Mouse (Mus musculus) liver, adult 2 months (tissue): ENCODE measurements around the gene Cpsf2.

Source experiments
- CTCF ChIP-seq: fragments of 200-500 bp; IDR thresholded peaks from 2 replicates; pipeline ENCODE4 v1.5.1; 2011; ENCODE audit warnings: low read depth, low read length, control low read depth
- POLR2A ChIP-seq: fragments of 200-500 bp; IDR thresholded peaks from 2 replicates; pipeline ENCODE4 v1.6.1; 2011; ENCODE audit warnings: low read length, control low read depth; ENCODE audit not compliant: insufficient read depth; ENCODE audit errors: extremely low read depth

DNA sequence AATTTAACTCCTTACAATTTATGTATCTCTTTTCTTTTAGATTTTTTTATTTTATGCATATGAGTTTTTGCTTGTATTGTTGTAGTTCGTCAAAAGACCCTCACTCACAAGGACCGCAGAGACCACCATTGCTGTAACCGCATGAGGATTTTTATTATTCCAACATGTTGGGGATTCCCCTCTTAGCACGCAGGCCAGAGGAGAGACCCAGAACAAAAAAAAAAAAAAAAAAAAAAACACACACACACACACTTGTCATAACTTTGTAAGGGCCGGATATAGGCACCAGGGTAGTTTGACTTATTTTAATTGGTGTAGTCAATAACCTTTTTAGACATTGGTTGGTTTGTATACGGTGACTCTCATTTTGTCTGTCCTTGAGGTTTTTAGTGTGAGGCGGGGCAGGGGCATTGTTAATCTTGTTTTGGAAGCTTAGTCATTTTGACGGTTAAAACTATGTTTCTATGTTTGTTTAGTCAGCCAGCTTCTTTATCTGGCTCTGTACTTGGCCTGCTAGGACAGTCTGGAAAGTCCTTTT is 3.5 kb downstream of the Cpsf2 start:
- no peak for TF ChIP-seq POLR2A
- TF ChIP-seq CTCF: no peak
